Mouse (Mus musculus): ENCODE measurements around the gene Siah3.

GRCm38 (mm10) chr14:75516917-75517595 lies 61.3 kb downstream of the Siah3 start:
- no peak for TF ChIP-seq CTCF (IDR thresholded peaks at IDR 0.05; ENCODE audit: borderline replicate concordance, insufficient read depth, low read length)
- no peak for TF ChIP-seq POLR2A (IDR thresholded peaks at IDR 0.05; ENCODE audit: low read depth, low read length)

Data from embryonic fibroblast, embryonic 13.5 days (primary cell).